Mouse (Mus musculus) limb, embryonic 13.5 days (tissue): Measurements from ENCODE around the gene Pkp1. TPM values are rescaled to one million over a fixed set of nuclear protein-coding genes. Genes with fewer than 3 reads are reported as not detected.
A peak's percentile ranks its signal among the peaks of the same experiment; 100 is the strongest.

Experiments
- ATAC-seq: fragments of 200-750 bp; cut with Nextera tagmentation; 2 replicates; pipeline ENCODE4 v1.8.0; 2017; ENCODE audit warnings: low read depth, moderate number of reproducible peaks, moderate TSS enrichment; ENCODE audit not compliant: low FRiP score
- H3K27ac ChIP-seq: fragments of 300-500 bp; sonication (generic); 2 replicates; pipeline ENCODE4 v1.5.1; 2015; ENCODE audit warnings: inconsistent platforms, mild to moderate bottlenecking, moderate library complexity
- H3K27me3 ChIP-seq: fragments of 300-500 bp; sonication (generic); 2 replicates; pipeline ENCODE4 v1.6.1; 2015; ENCODE audit warnings: mild to moderate bottlenecking, inconsistent platforms
- H3K36me3 ChIP-seq: fragments of 300-500 bp; sonication (generic); 2 replicates; pipeline ENCODE4 v1.6.1; 2015; ENCODE audit warnings: inconsistent platforms, mild to moderate bottlenecking, moderate library complexity
- H3K4me1 ChIP-seq: fragments of 300-500 bp; sonication (generic); 2 replicates; pipeline ENCODE4 v1.6.1; 2015; ENCODE audit warnings: inconsistent platforms
- H3K4me2 ChIP-seq: fragments of 300-500 bp; sonication (generic); replicated peaks from 2 replicates; pipeline ENCODE4 v1.6.1; 2015; ENCODE audit warnings: inconsistent platforms, mild to moderate bottlenecking, moderate library complexity
- H3K4me3 ChIP-seq: fragments of 300-500 bp; sonication (generic); 2 replicates; pipeline ENCODE4 v1.5.1; 2015; ENCODE audit warnings: moderate library complexity, mild to moderate bottlenecking, inconsistent platforms
- H3K9ac ChIP-seq: fragments of 300-500 bp; sonication (generic); 2 replicates; pipeline ENCODE4 v1.6.1; 2015; ENCODE audit warnings: mild to moderate bottlenecking, inconsistent platforms
- H3K9me3 ChIP-seq: fragments of 300-500 bp; sonication (generic); 2 replicates; pipeline ENCODE4 v1.6.1; 2016; ENCODE audit warnings: inconsistent platforms
- WGBS: fragments of 180-500 bp; shearing (Covaris S2); methylation state at CpG from one replicate; pipeline ENCODE4 v1.1.7; 2015; 5-methylcytosine and 5-hydroxymethylcytosine counted together
- polyA plus RNA-seq: library from polyadenylated mRNA; unstranded; fragments of >200 nt; fragmentation: Nextera tagmentation; extraction: Ambion mirVana; gene quantifications from 2 replicates; pipeline ENCODE4 v1.2.1, GENCODE M21; 2015

Pkp1 gene
- polyA plus RNA-seq, 1 experiment from 2014 or later, result 7.5 TPM

- peak; percentile 57; the same call in 1 of the 2 replicates for ATAC-seq
- 48% methylated on average over 19 of the region's 19 CpGs for WGBS
Observed at GRCm38 (mm10) chr1:135865518-135866194, 53.4 kb downstream of the Pkp1 start.

GRCm38 (mm10) chr1:135864830-135865229, 54.2 kb downstream of the Pkp1 start:
- H3K4me1 ChIP-seq, result no peaks in the 10 kb centered on the region
- H3K4me3 ChIP-seq, result no peak overlapping the region
- H3K4me2 ChIP-seq, result no peak overlapping the region
- no peaks in the 10 kb centered on the region for H3K36me3 ChIP-seq
- peaks cover 12% of the 10 kb centered on the region for H3K27me3 ChIP-seq
- no peaks in the 10 kb centered on the region for H3K9me3 ChIP-seq
- no peak overlapping the region for H3K27ac ChIP-seq
- no peak for ATAC-seq
- no peak overlapping the region for H3K9ac ChIP-seq
- 83% methylated on average over 6 of the region's 6 CpGs for WGBS

More at GRCm38 (mm10) chr1:135865518-135866194, 53.4 kb downstream of the Pkp1 start:
- H3K36me3 ChIP-seq, result no peaks in the 10 kb centered on the region
- H3K9me3 ChIP-seq, result no peaks in the 10 kb centered on the region
- no peak overlapping the region for H3K4me3 ChIP-seq
- H3K9ac ChIP-seq, result no peak overlapping the region
- peaks cover 12% of the 10 kb centered on the region for H3K27me3 ChIP-seq
- no peaks in the 10 kb centered on the region for H3K4me1 ChIP-seq
- H3K4me2 ChIP-seq, result no peak overlapping the region
- H3K27ac ChIP-seq, result no peak overlapping the region

- H3K9me3 ChIP-seq, result no peaks in the 10 kb centered on the region
- H3K9ac ChIP-seq, result no peak overlapping the region
- peaks cover 12% of the 10 kb centered on the region for H3K27me3 ChIP-seq
- H3K36me3 ChIP-seq, result no peaks in the 10 kb centered on the region
- 82% methylated on average over 9 of the region's 9 CpGs for WGBS
- H3K4me1 ChIP-seq, result no peaks in the 10 kb centered on the region
- H3K4me2 ChIP-seq, result no peak overlapping the region
- H3K27ac ChIP-seq, result no peak overlapping the region
- no peak for ATAC-seq
- H3K4me3 ChIP-seq, result no peak overlapping the region
Observed at GRCm38 (mm10) chr1:135863786-135864335, 55.1 kb downstream of the Pkp1 start.

GRCm38 (mm10) chr1:135862561-135862960, 56.4 kb downstream of the Pkp1 start:
- Histone ChIP-seq H3K9ac (no peak overlapping the region), H3K27me3 (peaks cover 12% of the 10 kb centered on the region), H3K4me3 (no peak overlapping the region), H3K27ac (no peak overlapping the region), H3K4me1 (no peaks in the 10 kb centered on the region), H3K36me3 (no peaks in the 10 kb centered on the region), H3K9me3 (no peaks in the 10 kb centered on the region), H3K4me2 (no peak overlapping the region)
- WGBS, result 76% methylated on average over 5 of the region's 5 CpGs
- no peak for ATAC-seq

- Histone ChIP-seq H3K4me3 (no peak overlapping the region), H3K9me3 (no peaks in the 10 kb centered on the region), H3K36me3 (no peaks in the 10 kb centered on the region), H3K9ac (no peak overlapping the region), H3K4me1 (no peaks in the 10 kb centered on the region), H3K27me3 (peaks cover 12% of the 10 kb centered on the region), H3K27ac (no peak overlapping the region), H3K4me2 (no peak overlapping the region)
- 65% methylated on average over 9 of the region's 9 CpGs for WGBS
- ATAC-seq, result no peak
Observed at GRCm38 (mm10) chr1:135861980-135862552, 56.9 kb downstream of the Pkp1 start.

GRCm38 (mm10) chr1:135861091-135861490, 57.9 kb downstream of the Pkp1 start:
- Histone ChIP-seq H3K9me3 (no peaks in the 10 kb centered on the region), H3K9ac (no peak overlapping the region), H3K4me3 (no peak overlapping the region), H3K27me3 (peaks cover 9% of the 10 kb centered on the region), H3K36me3 (no peaks in the 10 kb centered on the region), H3K27ac (no peak overlapping the region), H3K4me2 (no peak overlapping the region), H3K4me1 (no peaks in the 10 kb centered on the region)
- no peak for ATAC-seq
- WGBS, result 67% methylated on average over 5 of the region's 5 CpGs

GRCm38 (mm10) chr1:135858533-135858932, 60.5 kb downstream of the Pkp1 start:
- Histone ChIP-seq H3K4me2 (no peak overlapping the region), H3K4me3 (no peak overlapping the region), H3K9me3 (no peaks in the 10 kb centered on the region), H3K36me3 (no peaks in the 10 kb centered on the region), H3K9ac (no peak overlapping the region), H3K4me1 (no peaks in the 10 kb centered on the region), H3K27me3 (peaks cover 5% of the 10 kb centered on the region; the same call in 1 of the 2 replicates), H3K27ac (no peak overlapping the region)
- no peak for ATAC-seq
- 92% methylated on average over 7 of the region's 7 CpGs for WGBS

- Histone ChIP-seq H3K9me3 (no peaks in the 10 kb centered on the region), H3K4me2 (no peak overlapping the region), H3K4me1 (0 out of 2 replicates have a peak, but pooled peaks cover 4% of the 10 kb centered on the region), H3K36me3 (no peaks in the 10 kb centered on the region), H3K27ac (no peak overlapping the region), H3K27me3 (no peaks in the 10 kb centered on the region; the same call in 1 of the 2 replicates), H3K4me3 (no peak overlapping the region), H3K9ac (no peak overlapping the region)
- 46% methylated on average over 11 of the region's 11 CpGs for WGBS
- no peak for ATAC-seq
Observed at GRCm38 (mm10) chr1:135857137-135857775, 61.8 kb downstream of the Pkp1 start.

GRCm38 (mm10) chr1:135856070-135856469, 62.9 kb downstream of the Pkp1 start:
- Histone ChIP-seq H3K4me2 (no peak overlapping the region), H3K9ac (no peak overlapping the region), H3K27ac (no peak overlapping the region), H3K36me3 (no peaks in the 10 kb centered on the region), H3K27me3 (no peaks in the 10 kb centered on the region; the same call in 1 of the 2 replicates), H3K4me3 (no peak overlapping the region), H3K9me3 (no peaks in the 10 kb centered on the region), H3K4me1 (0 out of 2 replicates have a peak, but pooled peaks cover 7% of the 10 kb centered on the region)
- 63% methylated on average over 4 of the region's 4 CpGs for WGBS
- ATAC-seq, result no peak

GRCm38 (mm10) chr1:135855344-135855687, 63.7 kb downstream of the Pkp1 start:
- no peak overlapping the region for H3K4me2 ChIP-seq
- H3K36me3 ChIP-seq, result no peaks in the 10 kb centered on the region
- WGBS, result 94% methylated on average over 1 of the region's 1 CpGs
- H3K27ac ChIP-seq, result no peak overlapping the region
- H3K27me3 ChIP-seq, result no peaks in the 10 kb centered on the region; the same call in 1 of the 2 replicates
- H3K9ac ChIP-seq, result no peak overlapping the region
- no peak for ATAC-seq
- no peak overlapping the region for H3K4me3 ChIP-seq
- H3K9me3 ChIP-seq, result no peaks in the 10 kb centered on the region
- 0 out of 2 replicates have a peak, but pooled peaks cover 7% of the 10 kb centered on the region for H3K4me1 ChIP-seq

GRCm38 (mm10) chr1:135854591-135855343, 64.2 kb downstream of the Pkp1 start:
- Histone ChIP-seq H3K4me3 (no peak overlapping the region), H3K4me1 (0 out of 2 replicates have a peak, but pooled peaks cover 7% of the 10 kb centered on the region), H3K36me3 (no peaks in the 10 kb centered on the region), H3K27me3 (no peaks in the 10 kb centered on the region; the same call in 1 of the 2 replicates), H3K9me3 (no peaks in the 10 kb centered on the region), H3K27ac (no peak overlapping the region), H3K4me2 (no peak overlapping the region), H3K9ac (no peak overlapping the region)
- ATAC-seq, result no peak
- 83% methylated on average over 6 of the region's 6 CpGs for WGBS
